Mouse (Mus musculus) cerebellum, postnatal 25 days (tissue): ENCODE measurements around the gene Lrrk2.
"Not testable (repeated sequence)": the region's sequence is repeated elsewhere in the genome, so short reads cannot be mapped to it uniquely, and the experiment has no call there.

Source experiments
- DNase-seq, 2 experiments: peaks; one replicate each; pipeline ENCODE4 v3.0.0; 2021; ENCODE audit warnings: mixed read lengths in 2 of 2

The Lrrk2 gene

GRCm38 (mm10) chr15:91864130-91864529, 191.2 kb downstream of the Lrrk2 start:
- DNase-seq, result not testable (repeated sequence)
